Mouse (Mus musculus) hindbrain, postnatal 0 days (tissue): ENCODE measurements around the gene Micu1. TPM values are rescaled to one million over a fixed set of nuclear protein-coding genes. Genes with fewer than 3 reads are reported as not detected.
A peak's percentile ranks its signal among the peaks of the same experiment; 100 is the strongest.

Experiments
- ATAC-seq: fragments of 200-750 bp; cut with Nextera tagmentation; 2 replicates; pipeline ENCODE4 v1.8.0; 2017; ENCODE audit warnings: mild to moderate bottlenecking, moderate TSS enrichment, moderate library complexity
- DNase-seq: peaks from one replicate; pipeline ENCODE4 v3.0.0-alpha.2; 2015; ENCODE audit warnings: low spot score
- H3K27ac ChIP-seq: fragments of 300-500 bp; sonication (generic); 2 replicates; pipeline ENCODE4 v1.5.1; 2014; ENCODE audit warnings: mild to moderate bottlenecking
- H3K27me3 ChIP-seq: fragments of 300-500 bp; sonication (generic); 2 replicates; pipeline ENCODE4 v1.6.1; 2014; ENCODE audit warnings: low read length, mixed read lengths; ENCODE audit not compliant: insufficient read depth
- H3K36me3 ChIP-seq: fragments of 300-500 bp; sonication (generic); 2 replicates; pipeline ENCODE4 v1.6.1; 2014; ENCODE audit warnings: low read length, mixed read lengths; ENCODE audit not compliant: insufficient read depth
- H3K4me1 ChIP-seq: fragments of 300-500 bp; sonication (generic); 2 replicates; pipeline ENCODE4 v1.6.1; 2014; ENCODE audit warnings: antibody characterized with exemption, low read length, mixed read lengths; ENCODE audit not compliant: insufficient read depth
- H3K4me2 ChIP-seq: fragments of 300-500 bp; sonication (generic); 2 replicates; pipeline ENCODE4 v1.6.1; 2014; ENCODE audit warnings: low read depth, mild to moderate bottlenecking, low read length, moderate library complexity, mixed read lengths
- H3K4me3 ChIP-seq: fragments of 300-500 bp; sonication (generic); 2 replicates; pipeline ENCODE4 v1.5.1; 2014; ENCODE audit warnings: low read length
- H3K9ac ChIP-seq: fragments of 300-500 bp; sonication (generic); replicated peaks from 2 replicates; pipeline ENCODE4 v1.6.1; 2014; ENCODE audit warnings: mild to moderate bottlenecking, low read length, moderate library complexity, mixed read lengths
- H3K9me3 ChIP-seq: fragments of 300-500 bp; sonication (generic); 2 replicates; pipeline ENCODE4 v1.6.1; 2016; ENCODE audit warnings: low read length, mixed read lengths
- CTCF ChIP-seq: IDR thresholded peaks from 2 replicates; pipeline ENCODE4 v1.5.1; 2016; ENCODE audit warnings: antibody characterized with exemption, control low read depth, low read depth
- WGBS: fragments of 180-500 bp; shearing (Covaris S2); extraction: QIAGEN DNeasy Blood & Tissue Kit; methylation state at CpG from one replicate; pipeline ENCODE4 v1.1.7; 2014; 5-methylcytosine and 5-hydroxymethylcytosine counted together
- polyA plus RNA-seq: library from polyadenylated mRNA; unstranded; fragments of >200 nt; fragmentation: Nextera tagmentation; extraction: Ambion mirVana; gene quantifications from 2 replicates; pipeline ENCODE4 v1.2.1, GENCODE M21; 2015
- total RNA-seq: library from RNA; depleted of rRNA; stranded (reverse); fragments of >200 nt; gene quantifications from 2 replicates; pipeline ENCODE4 v1.2.3, GENCODE M21; 2014

The Micu1 gene
- total and polyA plus RNA-seq, 2 experiments from 2014 or later: 73.4 to 74.9 TPM

- Histone ChIP-seq H3K27ac (no peak overlapping the region), H3K36me3 (no peaks in the 10 kb centered on the region), H3K9me3 (no peaks in the 10 kb centered on the region), H3K9ac (no peak overlapping the region), H3K4me2 (no peak overlapping the region), H3K4me1 (no peaks in the 10 kb centered on the region), H3K4me3 (no peak overlapping the region), H3K27me3 (no peaks in the 10 kb centered on the region)
- DNase-seq (no peak), ATAC-seq (no peak)
- 76% methylated on average over 7 of the region's 7 CpGs for WGBS
- no peak for TF ChIP-seq CTCF
These were observed 147.1 kb downstream of the Micu1 start for GRCm38 (mm10) chr10:59849371-59849770.

- no peak for DNase-seq
- Histone ChIP-seq H3K9ac (no peak overlapping the region), H3K27me3 (no peaks in the 10 kb centered on the region), H3K4me3 (no peak overlapping the region), H3K4me1 (no peaks in the 10 kb centered on the region), H3K36me3 (no peaks in the 10 kb centered on the region), H3K9me3 (no peaks in the 10 kb centered on the region), H3K4me2 (no peak overlapping the region), H3K27ac (no peak overlapping the region)
- ATAC-seq: no peak
- TF ChIP-seq CTCF: no peak
- WGBS: 86% methylated on average over 5 of the region's 5 CpGs
These were observed 154.9 kb downstream of the Micu1 start for GRCm38 (mm10) chr10:59857157-59857556.

GRCm38 (mm10) chr10:59860684-59861083, 158.4 kb downstream of the Micu1 start:
- 78% methylated on average over 9 of the region's 9 CpGs for WGBS

GRCm38 (mm10) chr10:59861201-59861600, 158.9 kb downstream of the Micu1 start:
- Histone ChIP-seq H3K4me2 (no peak overlapping the region), H3K27ac (no peak overlapping the region), H3K9ac (no peak overlapping the region), H3K4me3 (no peak overlapping the region), H3K4me1 (peaks cover 8% of the 10 kb centered on the region; the same call in 1 of the 2 replicates), H3K27me3 (no peaks in the 10 kb centered on the region), H3K9me3 (no peaks in the 10 kb centered on the region), H3K36me3 (no peaks in the 10 kb centered on the region)
- TF ChIP-seq CTCF: no peak
- WGBS: 88% methylated on average over 10 of the region's 10 CpGs
- ATAC-seq: no peak
- no peak for DNase-seq

More at GRCm38 (mm10) chr10:59860684-59861083, 158.4 kb downstream of the Micu1 start:
- Histone ChIP-seq H3K27me3 (no peaks in the 10 kb centered on the region), H3K9ac (no peak overlapping the region), H3K4me3 (no peak overlapping the region), H3K9me3 (no peaks in the 10 kb centered on the region), H3K4me2 (no peak overlapping the region), H3K36me3 (no peaks in the 10 kb centered on the region), H3K27ac (no peak overlapping the region), H3K4me1 (peaks cover 8% of the 10 kb centered on the region; the same call in 1 of the 2 replicates)
- DNase-seq: no peak
- TF ChIP-seq CTCF: no peak
- ATAC-seq: no peak

- DNase-seq: no peak
- Histone ChIP-seq H3K27me3 (no peaks in the 10 kb centered on the region), H3K36me3 (no peaks in the 10 kb centered on the region), H3K9me3 (no peaks in the 10 kb centered on the region), H3K9ac (no peak overlapping the region), H3K27ac (no peak overlapping the region), H3K4me3 (no peak overlapping the region), H3K4me1 (peaks cover 8% of the 10 kb centered on the region; the same call in 1 of the 2 replicates), H3K4me2 (no peak overlapping the region)
- WGBS: 75% methylated on average over 6 of the region's 6 CpGs
- no peak for ATAC-seq
- TF ChIP-seq CTCF: no peak
These were observed 160.7 kb downstream of the Micu1 start for GRCm38 (mm10) chr10:59862816-59863440.

GRCm38 (mm10) chr10:59863620-59864019, 161.3 kb downstream of the Micu1 start:
- Histone ChIP-seq H3K4me2 (no peak overlapping the region), H3K36me3 (no peaks in the 10 kb centered on the region), H3K4me3 (no peak overlapping the region), H3K27ac (no peak overlapping the region), H3K27me3 (no peaks in the 10 kb centered on the region), H3K4me1 (peaks cover 8% of the 10 kb centered on the region; the same call in 1 of the 2 replicates), H3K9ac (0 out of 2 replicates have a peak overlapping the region, but pooled peaks have one; percentile 10), H3K9me3 (no peaks in the 10 kb centered on the region)
- peak; percentile 10; the same call in 1 of the 2 replicates for TF ChIP-seq CTCF
- ATAC-seq (no peak), DNase-seq (peak; percentile 16)
- 36% methylated on average over 4 of the region's 4 CpGs for WGBS

- H3K4me1 ChIP-seq: peaks cover 8% of the 10 kb centered on the region; the same call in 1 of the 2 replicates
- no peaks in the 10 kb centered on the region for H3K36me3 ChIP-seq
- ATAC-seq (peak; percentile 50; the same call in 1 of the 2 replicates), DNase-seq (peak; percentile 20)
- no peak for TF ChIP-seq CTCF
- WGBS: 43% methylated on average over 19 of the region's 19 CpGs
- H3K27me3 ChIP-seq: no peaks in the 10 kb centered on the region
- H3K9me3 ChIP-seq: no peaks in the 10 kb centered on the region
- no peak overlapping the region for H3K27ac ChIP-seq
- no peak overlapping the region for H3K4me2 ChIP-seq
- no peak overlapping the region for H3K9ac ChIP-seq
- H3K4me3 ChIP-seq: no peak overlapping the region
These were observed 162.1 kb downstream of the Micu1 start for GRCm38 (mm10) chr10:59864232-59864875.
